8 mouse cellular contexts compared by ENCODE assay signal in genomic region chr2:148045937-148046798, GRCm38 (mm10). TPM values are rescaled to one million over a fixed set of nuclear protein-coding genes. Genes with fewer than 3 reads are reported as not detected.
A peak's percentile ranks its signal among the peaks of the same experiment; 100 is the strongest.
DNase-seq lines count a peak whose midpoint lies in the region; ATAC-seq lines count a peak whose summit lies in the region.

No protein-coding gene starts in this region.

- intact Hi-C loops in left cerebral cortex, postnatal 14 days (cut with DNase I), result loop anchor here (5.0 kb wide), 2 partner anchors 674 to 964 kb away; no protein-coding TSS in a partner anchor

- H3K27ac ChIP-seq in hindbrain, embryonic 15.5 days (replicated peaks), result no peak overlapping the region
- peak overlapping the region; percentile 97 for H3K27ac ChIP-seq in lung, embryonic 15.5 days
- peak overlapping the region; percentile 77 for H3K27ac ChIP-seq in stomach, embryonic 16.5 days (ENCODE audit: low read length)

- no peak for ATAC-seq in megakaryocyte, adult 5-6 weeks (ENCODE audit: poor library complexity, severe bottlenecking)
- ATAC-seq in hindbrain, embryonic 15.5 days (ENCODE audit: low FRiP score, low read depth), result peak; percentile 36; the same call in 1 of the 2 replicates
- ATAC-seq in lung, embryonic 15.5 days (ENCODE audit: borderline replicate concordance, extremely low read depth, low FRiP score, low TSS enrichment), result peak; percentile 74
- ATAC-seq in stomach, embryonic 16.5 days (ENCODE audit: insufficient read depth, low FRiP score), result peak; percentile 81

- peaks cover 38% of the 10 kb centered on the region for H3K4me1 ChIP-seq in megakaryocyte, embryonic 14.5 days
- peaks cover 21% of the 10 kb centered on the region; the same call in 1 of the 2 replicates for H3K4me1 ChIP-seq in hindbrain, embryonic 15.5 days (replicated peaks)
- H3K4me1 ChIP-seq in lung, embryonic 15.5 days, result peaks cover 15% of the 10 kb centered on the region
- peaks cover 5% of the 10 kb centered on the region; the same call in 1 of the 2 replicates for H3K4me1 ChIP-seq in stomach, embryonic 16.5 days (ENCODE audit: control insufficient read depth, insufficient read depth, low read length)

- peaks cover 24% of the 10 kb centered on the region for H3K9me3 ChIP-seq in megakaryocyte, embryonic 14.5 days
- no peaks in the 10 kb centered on the region; the same call in 1 of the 2 replicates for H3K9me3 ChIP-seq in hindbrain, embryonic 15.5 days
- no peaks in the 10 kb centered on the region for H3K9me3 ChIP-seq in lung, embryonic 15.5 days
- no peaks in the 10 kb centered on the region for H3K9me3 ChIP-seq in stomach, embryonic 16.5 days (replicated peaks; ENCODE audit: control insufficient read depth, low read length)

- H3K27me3 ChIP-seq in megakaryocyte, embryonic 14.5 days (replicated peaks), result peaks cover 94% of the 10 kb centered on the region
- peaks cover 94% of the 10 kb centered on the region for H3K27me3 ChIP-seq in hindbrain, embryonic 15.5 days
- H3K27me3 ChIP-seq in lung, embryonic 15.5 days, result peaks cover 96% of the 10 kb centered on the region
- H3K27me3 ChIP-seq in stomach, embryonic 16.5 days (ENCODE audit: control insufficient read depth, insufficient read depth, low read length), result peaks cover 71% of the 10 kb centered on the region

- no peaks in the 10 kb centered on the region for H3K36me3 ChIP-seq in megakaryocyte, embryonic 14.5 days (replicated peaks; ENCODE audit: low read length)
- no peaks in the 10 kb centered on the region for H3K36me3 ChIP-seq in hindbrain, embryonic 15.5 days
- H3K36me3 ChIP-seq in lung, embryonic 15.5 days, result no peaks in the 10 kb centered on the region
- no peaks in the 10 kb centered on the region for H3K36me3 ChIP-seq in stomach, embryonic 16.5 days (ENCODE audit: control insufficient read depth, insufficient read depth, low read length)

- H3K4me3 ChIP-seq in megakaryocyte, embryonic 14.5 days (replicated peaks), result peak overlapping the region; percentile 78
- H3K4me3 ChIP-seq in hindbrain, embryonic 15.5 days, result peak overlapping the region; percentile 24; the same call in 1 of the 2 replicates
- H3K4me3 ChIP-seq in lung, embryonic 15.5 days, result peak overlapping the region; percentile 43
- peak overlapping the region; percentile 57 for H3K4me3 ChIP-seq in stomach, embryonic 16.5 days (replicated peaks; ENCODE audit: low read length)

- no peak for DNase-seq in urinary bladder, postnatal 25 days (ENCODE audit: low spot score)
- DNase-seq in right cerebral cortex, adult 18-20 months, result no peak
- DNase-seq in left cerebral cortex, postnatal 14 days (ENCODE audit: low spot score in 2 of 2), result no peak

- H3K4me2 ChIP-seq in hindbrain, embryonic 15.5 days, result peak overlapping the region; percentile 40
- peak overlapping the region; percentile 54 for H3K4me2 ChIP-seq in lung, embryonic 15.5 days
- peak overlapping the region; percentile 68 for H3K4me2 ChIP-seq in stomach, embryonic 16.5 days (ENCODE audit: low read depth, low read length)

- WGBS in hindbrain, embryonic 15.5 days, result under 1% methylated on average over 61 of the region's 65 CpGs
- WGBS in lung, embryonic 15.5 days, result under 1% methylated on average over 60 of the region's 65 CpGs
- under 1% methylated on average over 65 of the region's 65 CpGs for WGBS in stomach, embryonic 16.5 days

- H3K9ac ChIP-seq in hindbrain, embryonic 15.5 days, result no peak overlapping the region
- H3K9ac ChIP-seq in lung, embryonic 15.5 days, result peak overlapping the region; percentile 66
- H3K9ac ChIP-seq in stomach, embryonic 16.5 days (ENCODE audit: low read length), result peak overlapping the region; percentile 72

RNA-seq across cellular contexts. Expression of gene Foxa2, which starts 0.6 kb away (rescaled TPM):
- not detected in 2 replicates for polyA plus RNA-seq in megakaryocyte, embryonic 14.5 days (2012; ENCODE audit: insufficient read depth, low replicate concordance)
- not detected in 2 replicates for total RNA-seq in megakaryocyte, adult 5-6 weeks (2015)
- not detected in 2 replicates for total RNA-seq in megakaryocyte, adult 5-6 weeks (2017)
- polyA plus RNA-seq in hindbrain, embryonic 15.5 days (2015; fragmentation: Nextera tagmentation; extraction: Ambion mirVana), result 1.3 and 1.5 TPM in 2 replicates
- 38.4 and 40.6 TPM in 2 replicates for polyA plus RNA-seq in lung, embryonic 15.5 days (2015; fragmentation: Nextera tagmentation; extraction: Ambion mirVana)
- 8.3 and 8.5 TPM in 2 replicates for polyA plus RNA-seq in stomach, embryonic 16.5 days (2015; fragmentation: Nextera tagmentation; extraction: Ambion mirVana)
- not detected for total RNA-seq in left cerebral cortex, postnatal 14 days (2021)

Comparison
In these comparisons a context has a peak if more than half of its experiments do, and no peak if none do; other contexts are left out.
1. H3K4me3 ChIP-seq: peak in every context shown above with its lines; median percentile 78 in megakaryocyte, embryonic 14.5 days; 57 in stomach, embryonic 16.5 days; 43 in lung, embryonic 15.5 days; 24 in hindbrain, embryonic 15.5 days.